Mouse (Mus musculus) erythroblast, embryonic 14.5 days (primary cell): Measurements from ENCODE around the gene Enkd1.

Experiments used
- GATA1 ChIP-seq: IDR thresholded peaks from 2 replicates; pipeline ENCODE4 v1.6.1; 2012; ENCODE audit warnings: low read length, inconsistent platforms, mixed read lengths
- TAL1 ChIP-seq: IDR thresholded peaks from 3 replicates; pipeline ENCODE4 v1.6.1; 2012; ENCODE audit warnings: low read length, inconsistent platforms, mixed read lengths

GRCm38 (mm10) chr8:105695080-105695780 lies 12.8 kb downstream of the Enkd1 start:
- TF ChIP-seq TAL1 = no peak
- no peak for TF ChIP-seq GATA1
